Mouse (Mus musculus) CH12.LX (cell line): Measurements from ENCODE around the gene Kdm8. TPM values are rescaled to one million over a fixed set of nuclear protein-coding genes. Genes with fewer than 3 reads are reported as not detected.

Experiments
- DNase-seq: peaks from one replicate; pipeline ENCODE4 v3.0.0-alpha.2; 2013; ENCODE audit errors: extremely low read depth
- H3K27ac ChIP-seq: 2 replicates; pipeline ENCODE4 v1.5.1; 2012; ENCODE audit warnings: low read depth, mild to moderate bottlenecking, control low read depth, moderate library complexity; ENCODE audit not compliant: insufficient read depth
- H3K27me3 ChIP-seq: replicated peaks from 2 replicates; pipeline ENCODE3; 2012; ENCODE audit warnings: inconsistent platforms
- H3K36me3 ChIP-seq, 2 experiments: replicated peaks in 1 of 2; 2 replicates each; pipeline versions ENCODE3 to v1.6.1; 2012; ENCODE audit warnings: inconsistent platforms in 1 of 2, low read length in 1 of 2, mild to moderate bottlenecking in 1 of 2, mixed read lengths in 1 of 2, moderate library complexity in 1 of 2; ENCODE audit not compliant: control insufficient read depth in 1 of 2, insufficient read depth in 1 of 2
- H3K4me1 ChIP-seq, 2 experiments: 2 replicates each; pipeline ENCODE4 v1.6.1; 2012; ENCODE audit warnings: inconsistent platforms in 1 of 2, moderate library complexity in 1 of 2; ENCODE audit not compliant: insufficient read depth in 2 of 2, control insufficient read depth in 1 of 2
- H3K4me2 ChIP-seq: 2 replicates; pipeline ENCODE4 v1.6.1; 2012; ENCODE audit warnings: low read depth, mild to moderate bottlenecking, control low read depth; ENCODE audit not compliant: poor library complexity, insufficient read depth, severe bottlenecking
- H3K4me3 ChIP-seq, 3 experiments: fragments of 150-350 bp in 1 of 3; sonication (generic) in 1 of 3; replicated peaks in 1 of 3; 2 replicates each; pipeline versions ENCODE3 to v1.5.1; 2011 to 2012; ENCODE audit warnings: low read depth in 2 of 3, low read length in 2 of 3, mild to moderate bottlenecking in 2 of 3, moderate library complexity in 2 of 3, control low read depth in 1 of 3, improper control_type of control experiment in 1 of 3, inconsistent platforms in 1 of 3, mixed read lengths in 1 of 3; ENCODE audit not compliant: poor library complexity in 1 of 3
- H3K79me2 ChIP-seq: replicated peaks from 2 replicates; pipeline ENCODE4 v1.6.1; 2012; ENCODE audit warnings: mild to moderate bottlenecking, moderate library complexity; ENCODE audit not compliant: control insufficient read depth, poor library complexity, insufficient read depth, severe bottlenecking; ENCODE audit errors: extremely low read depth
- H3K9ac ChIP-seq: 2 replicates; pipeline ENCODE4 v1.6.1; 2012; ENCODE audit warnings: low read depth, mild to moderate bottlenecking, control low read depth, moderate library complexity; ENCODE audit not compliant: insufficient read depth
- H3K9me3 ChIP-seq: replicated peaks from 2 replicates; pipeline ENCODE3; 2012; ENCODE audit warnings: low read length, inconsistent platforms, mixed read lengths
- BHLHE40 ChIP-seq: IDR thresholded peaks from 2 replicates; pipeline ENCODE4 v1.6.1; 2011; ENCODE audit warnings: mild to moderate bottlenecking, low read depth, low read length, improper control_type of control experiment
- CHD1 ChIP-seq: IDR thresholded peaks from 2 replicates; pipeline ENCODE4 v1.6.1; 2012; ENCODE audit warnings: low read depth, low read length, improper control_type of control experiment, inconsistent platforms
- CHD2 ChIP-seq: IDR thresholded peaks from 2 replicates; pipeline ENCODE4 v1.6.1; 2011; ENCODE audit warnings: low read length, improper control_type of control experiment
- CTCF ChIP-seq, 2 experiments: IDR thresholded peaks in 1 of 2; conservative IDR thresholded peaks in 1 of 2; 2 replicates each; pipeline ENCODE4 v1.5.1; 2011 to 2012; ENCODE audit warnings: low read depth in 2 of 2, low read length in 2 of 2, improper control_type of control experiment in 1 of 2, inconsistent platforms in 1 of 2, mild to moderate bottlenecking in 1 of 2, moderate library complexity in 1 of 2
- E2F4 ChIP-seq: IDR thresholded peaks from 2 replicates; pipeline ENCODE4 v1.6.1; 2011; ENCODE audit warnings: low read depth, low read length, improper control_type of control experiment; ENCODE audit not compliant: insufficient replicate concordance
- ELF1 ChIP-seq: IDR thresholded peaks from 2 replicates; pipeline ENCODE4 v1.6.1; 2014; ENCODE audit warnings: low read depth, mild to moderate bottlenecking, inconsistent platforms, low read length, improper control_type of control experiment
- EP300 ChIP-seq: IDR thresholded peaks from 2 replicates; pipeline ENCODE4 v1.6.1; 2011; ENCODE audit warnings: low read length, improper control_type of control experiment
- GABPA ChIP-seq: IDR thresholded peaks from 2 replicates; pipeline ENCODE4 v1.6.1; 2012; ENCODE audit warnings: low read depth, low read length, improper control_type of control experiment, inconsistent platforms; ENCODE audit not compliant: insufficient replicate concordance
- HCFC1 ChIP-seq: IDR thresholded peaks from 2 replicates; pipeline ENCODE4 v1.6.1; 2012; ENCODE audit warnings: low read depth, mild to moderate bottlenecking, inconsistent platforms, low read length, improper control_type of control experiment
- IRF4 ChIP-seq: IDR thresholded peaks from 2 replicates; pipeline ENCODE4 v1.6.1; 2014; ENCODE audit warnings: low read depth, mild to moderate bottlenecking, inconsistent platforms, low read length, improper control_type of control experiment
- JUN ChIP-seq: IDR thresholded peaks from 2 replicates; pipeline ENCODE4 v1.6.1; 2011; ENCODE audit warnings: low read depth, mild to moderate bottlenecking, low read length, improper control_type of control experiment, moderate library complexity; ENCODE audit not compliant: insufficient read depth
- JUND ChIP-seq: conservative IDR thresholded peaks from 2 replicates; pipeline ENCODE4 v1.6.1; 2011; ENCODE audit warnings: low read depth, low read length, improper control_type of control experiment
- MAZ ChIP-seq: IDR thresholded peaks from 2 replicates; pipeline ENCODE4 v1.6.1; 2012; ENCODE audit warnings: low read depth, mild to moderate bottlenecking, inconsistent platforms, low read length, improper control_type of control experiment, moderate library complexity
- MEF2A ChIP-seq: IDR thresholded peaks from 2 replicates; pipeline ENCODE4 v1.6.1; 2014; ENCODE audit warnings: low read depth, mild to moderate bottlenecking, inconsistent platforms, low read length, improper control_type of control experiment, borderline replicate concordance
- MXI1 ChIP-seq: IDR thresholded peaks from 2 replicates; pipeline ENCODE4 v1.6.1; 2011; ENCODE audit warnings: mild to moderate bottlenecking, low read depth, low read length, improper control_type of control experiment
- NELFE ChIP-seq: IDR thresholded peaks from 2 replicates; pipeline ENCODE4 v1.6.1; 2011; ENCODE audit warnings: low read depth, low read length, improper control_type of control experiment
- NRF1 ChIP-seq: IDR thresholded peaks from 2 replicates; pipeline ENCODE4 v1.6.1; 2014; ENCODE audit warnings: low read depth, mild to moderate bottlenecking, inconsistent platforms, low read length, improper control_type of control experiment, moderate library complexity
- PAX5 ChIP-seq: IDR thresholded peaks from 2 replicates; pipeline ENCODE4 v1.6.1; 2012; ENCODE audit warnings: low read length, inconsistent platforms, mixed read lengths
- POLR2AphosphoS2 ChIP-seq: IDR thresholded peaks from 2 replicates; pipeline ENCODE4 v1.6.1; 2011; ENCODE audit warnings: low read depth, low read length, improper control_type of control experiment
- SMC3 ChIP-seq: IDR thresholded peaks from 2 replicates; pipeline ENCODE4 v1.6.1; 2011; ENCODE audit warnings: low read depth, low read length, improper control_type of control experiment
- TCF12 ChIP-seq: IDR thresholded peaks from 2 replicates; pipeline ENCODE4 v1.6.1; 2014; ENCODE audit warnings: low read depth, mild to moderate bottlenecking, inconsistent platforms, low read length, improper control_type of control experiment
- UBTF ChIP-seq: IDR thresholded peaks from 2 replicates; pipeline ENCODE4 v1.6.1; 2012; ENCODE audit warnings: low read depth, mild to moderate bottlenecking, inconsistent platforms, low read length, improper control_type of control experiment, moderate library complexity
- USF1 ChIP-seq: IDR thresholded peaks from 2 replicates; pipeline ENCODE4 v1.6.1; 2014; ENCODE audit warnings: low read depth, mild to moderate bottlenecking, inconsistent platforms, low read length, improper control_type of control experiment
- ZC3H11A ChIP-seq: IDR thresholded peaks from 2 replicates; pipeline ENCODE4 v1.6.1; 2012; ENCODE audit warnings: low read depth, mild to moderate bottlenecking, inconsistent platforms, low read length, improper control_type of control experiment
- ZKSCAN1 ChIP-seq: IDR thresholded peaks from 2 replicates; pipeline ENCODE4 v1.6.1; 2012; ENCODE audit warnings: low read depth, inconsistent platforms, low read length, improper control_type of control experiment, borderline replicate concordance
- dilution Hi-C: fragments of 300-500 bp; cut with MboI; formaldehyde crosslinking; loops from 2 replicates; pipeline ENCODE4 v1.14.3; 2020; ENCODE audit warnings: low sequenced_read_pairs; ENCODE audit not compliant: extremely low pct_unique_long_range_greater_than_20kb, extremely low pct_ligation_motif_present
- in situ Hi-C: fragments of 300-500 bp; cut with MboI; formaldehyde crosslinking; loops from 3 replicates; pipeline ENCODE4 v1.14.3; 2019; ENCODE audit warnings: low sequenced_read_pairs, low pct_ligation_motif_present, low pct_unique_long_range_greater_than_20kb, mixed read lengths
- polyA plus RNA-seq: library from polyadenylated mRNA; unstranded; fragments of >175 nt; gene quantifications from 2 replicates; pipeline ENCODE4 v1.2.1, GENCODE M21; 2012; ENCODE audit warnings: low read depth; ENCODE audit not compliant: insufficient read length
- total RNA-seq, 2 experiments: library from RNA; depleted of rRNA; stranded (reverse); fragments of 300-350 nt in 1 of 2; fragments of >200 nt in 1 of 2; gene quantifications; 2 replicates each; pipeline ENCODE4 v1.2.3; 2012 to 2014

The Kdm8 gene
- total and polyA plus RNA-seq, 3 experiments = 5.0 to 8.7 (median 6.6) TPM

- Histone ChIP-seq H3K79me2 (no peaks in the 10 kb centered on the region), H3K27me3 (peaks cover 64% of the 10 kb centered on the region), H3K4me3 (no peak overlapping the region), H3K4me1 (no peaks in the 10 kb centered on the region), H3K9me3 (peaks cover 21% of the 10 kb centered on the region), H3K4me2 (no peak overlapping the region), H3K36me3 (no peaks in the 10 kb centered on the region), H3K27ac (no peak overlapping the region), H3K9ac (no peak overlapping the region)
- DNase-seq = no peak
- in situ Hi-C loops = no loop called here
- TF ChIP-seq TCF12 = no peak
- no peak for TF ChIP-seq IRF4
- TF ChIP-seq UBTF = no peak
- no peak for TF ChIP-seq E2F4
- no peak for TF ChIP-seq GABPA
- no peak for TF ChIP-seq POLR2AphosphoS2
- TF ChIP-seq MAZ = no peak
- TF ChIP-seq USF1 = no peak
- dilution Hi-C loops = no loop called here
These were observed 9.7 kb upstream of the Kdm8 start for GRCm38 (mm10) chr7:125434666-125435290.

DNA sequence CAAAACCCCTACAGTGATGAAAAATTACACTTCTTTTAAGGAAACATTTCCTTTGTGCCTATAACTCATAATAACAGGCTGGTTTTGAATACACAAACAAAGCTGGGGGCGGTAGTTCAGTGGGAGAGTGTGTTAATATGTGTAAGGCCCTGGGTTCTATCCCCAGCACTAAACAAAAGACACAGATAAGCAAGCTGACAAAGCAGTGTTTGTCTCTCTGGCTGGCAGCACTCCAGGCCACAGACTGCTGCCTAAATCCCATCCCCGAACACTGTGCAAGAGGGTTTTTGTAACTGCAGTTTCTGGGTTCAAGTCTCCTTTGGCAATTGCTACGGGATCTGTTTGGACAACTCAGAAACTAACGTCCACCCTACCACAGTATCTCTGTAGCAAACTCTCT is 2.2 kb upstream of the Kdm8 start:
- Histone ChIP-seq H3K4me1 (peaks cover 0 to 16% of the 10 kb centered on the region in 2 experiments; a peak in 2 of 4 replicates), H3K27ac (no peak overlapping the region), H3K4me3 (no peak overlapping the region), H3K27me3 (peaks cover 4% of the 10 kb centered on the region), H3K36me3 (peaks cover 0 to 9% of the 10 kb centered on the region in 2 experiments), H3K9ac (no peak overlapping the region), H3K4me2 (no peak overlapping the region), H3K79me2 (no peaks in the 10 kb centered on the region), H3K9me3 (peaks cover 13% of the 10 kb centered on the region)
- in situ Hi-C loops = no loop called here
- TF ChIP-seq SMC3 (no peak), NELFE (no peak), E2F4 (no peak), ZC3H11A (no peak), CTCF (conservative IDR thresholded peaks at IDR 0.05 in 1 of 2, IDR thresholded peaks at IDR 0.05 in 1 of 2; ENCODE audit: low read depth in 2 of 2, low read length in 2 of 2) (no peak), JUN (no peak), MEF2A (no peak), CHD2 (no peak), JUND (no peak), NRF1 (no peak), MXI1 (no peak), EP300 (no peak), BHLHE40 (no peak), HCFC1 (no peak), ELF1 (no peak), PAX5 (no peak), ZKSCAN1 (no peak), TCF12 (no peak), CHD1 (no peak)
- no peak for DNase-seq
- dilution Hi-C loops = no loop called here
